In the genomic region with DNA sequence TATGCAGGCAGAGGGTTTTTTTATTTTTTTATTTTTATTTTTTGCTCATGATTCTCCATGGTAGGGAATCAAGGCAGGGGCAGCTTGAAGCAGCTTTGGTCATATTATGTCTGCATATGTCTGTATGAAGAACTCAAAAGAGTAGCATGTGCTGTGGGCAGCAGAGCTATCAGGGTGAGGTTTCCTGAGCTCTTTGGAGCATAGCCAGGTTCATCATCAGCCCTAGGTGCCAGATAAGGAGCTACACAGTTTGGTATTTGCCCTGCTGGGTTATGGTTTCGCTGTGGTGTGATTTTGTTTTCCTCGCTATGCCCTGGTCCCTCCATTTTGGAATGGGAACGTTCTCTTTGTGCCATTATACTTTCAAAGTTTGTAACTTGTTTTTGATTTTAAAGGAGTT, we compare ENCODE assay signal across 17 mouse cellular contexts.
"Had no signal": no experiment of that assay in that cellular context is flagged by ENCODE, and none has a peak within 500 bp of the region (broad histone marks: within the 10 kb centered on the region; RNA-seq: fewer than 3 reads in every experiment).

No protein-coding gene starts in this region.

- H3K4me1 ChIP-seq: midbrain, embryonic 15.5 days; neural tube, embryonic 13.5 days; stomach, embryonic 15.5 days had no signal

- H3K27ac ChIP-seq: kidney, embryonic 15.5 days; left cerebral cortex, adult 2 months; limb, embryonic 10.5 days; liver, embryonic 15.5 days; midbrain, embryonic 15.5 days; neural tube, embryonic 13.5 days; stomach, embryonic 15.5 days had no signal

- H3K9ac ChIP-seq: kidney, embryonic 15.5 days; liver, embryonic 15.5 days; midbrain, embryonic 15.5 days; neural tube, embryonic 13.5 days; stomach, embryonic 15.5 days had no signal

- H3K27me3 ChIP-seq: kidney, embryonic 15.5 days; liver, embryonic 15.5 days; midbrain, embryonic 15.5 days; neural tube, embryonic 13.5 days; stomach, embryonic 15.5 days had no signal

- H3K36me3 ChIP-seq: kidney, embryonic 15.5 days; limb, embryonic 10.5 days; liver, embryonic 15.5 days; midbrain, embryonic 15.5 days; neural tube, embryonic 13.5 days; stomach, embryonic 15.5 days had no signal

- DNase-seq: kidney, postnatal 14 days; lung, adult 2 months; lung, postnatal 36 days; retina, postnatal 1 day; right cerebral cortex, postnatal 4 days; spleen, adult 18-20 months; thymus, postnatal 36 days had no signal

- ATAC-seq: lung, postnatal 0 days; midbrain, embryonic 15.5 days had no signal

- H3K4me3 ChIP-seq: kidney, embryonic 15.5 days; left cerebral cortex, adult 2 months; limb, embryonic 10.5 days; liver, embryonic 15.5 days; midbrain, embryonic 15.5 days; neural tube, embryonic 13.5 days; stomach, embryonic 15.5 days had no signal

- H3K4me2 ChIP-seq: kidney, embryonic 15.5 days; liver, embryonic 11.5 days; liver, embryonic 15.5 days; midbrain, embryonic 11.5 days; midbrain, embryonic 15.5 days; neural tube, embryonic 13.5 days; stomach, embryonic 15.5 days had no signal

- H3K9me3 ChIP-seq: kidney, embryonic 15.5 days; limb, embryonic 10.5 days; liver, embryonic 15.5 days; midbrain, embryonic 15.5 days; neural tube, embryonic 13.5 days; stomach, embryonic 15.5 days had no signal
